Mouse (Mus musculus) MEL (cell line): ENCODE data around the gene Qdpr. TPM values are rescaled to one million over a fixed set of nuclear protein-coding genes. Genes with fewer than 3 reads are reported as not detected.

Experiments used
- DNase-seq: peaks from one replicate; pipeline ENCODE4 v3.0.0; 2011; ENCODE audit warnings: low read depth, low spot score
- H3K27ac ChIP-seq: 2 replicates; pipeline ENCODE4 v1.5.1; 2012; ENCODE audit warnings: low read depth, mild to moderate bottlenecking, control low read depth, low read length, moderate library complexity; ENCODE audit not compliant: control insufficient read depth
- H3K27me3 ChIP-seq, 2 experiments: fragments of 150-350 bp in 1 of 2; sonication (generic) in 1 of 2; 2 replicates each; pipeline ENCODE4 v1.6.1; 2012; ENCODE audit warnings: low read length in 2 of 2, mild to moderate bottlenecking in 2 of 2, improper control_type of control experiment in 1 of 2, moderate library complexity in 1 of 2; ENCODE audit not compliant: insufficient read depth in 2 of 2, control insufficient read depth in 1 of 2
- H3K36me3 ChIP-seq, 2 experiments: 2 replicates each; pipeline ENCODE4 v1.6.1; 2012 to 2014; ENCODE audit warnings: low read length in 2 of 2, improper control_type of control experiment in 1 of 2, inconsistent platforms in 1 of 2, mild to moderate bottlenecking in 1 of 2; ENCODE audit not compliant: insufficient read depth in 2 of 2, control insufficient read depth in 1 of 2
- H3K4me1 ChIP-seq, 2 experiments: fragments of 150-350 bp in 1 of 2; sonication (generic) in 1 of 2; 2 replicates each; pipeline ENCODE4 v1.6.1; 2012; ENCODE audit warnings: low read length in 2 of 2, improper control_type of control experiment in 1 of 2, mild to moderate bottlenecking in 1 of 2; ENCODE audit not compliant: insufficient read depth in 2 of 2, control insufficient read depth in 1 of 2
- H3K4me3 ChIP-seq, 2 experiments: fragments of 150-350 bp in 1 of 2; sonication (generic) in 1 of 2; 2 replicates each; pipeline ENCODE4 v1.5.1; 2012; ENCODE audit warnings: low read depth in 2 of 2, low read length in 2 of 2, mild to moderate bottlenecking in 2 of 2, moderate library complexity in 2 of 2, control low read depth in 1 of 2, improper control_type of control experiment in 1 of 2; ENCODE audit not compliant: control insufficient read depth in 1 of 2, insufficient read depth in 1 of 2
- H3K79me2 ChIP-seq: 2 replicates; pipeline ENCODE4 v1.6.1; 2012; ENCODE audit warnings: mild to moderate bottlenecking, low read length, moderate library complexity; ENCODE audit not compliant: control insufficient read depth, poor library complexity, insufficient read depth
- H3K9ac ChIP-seq: 2 replicates; pipeline ENCODE4 v1.6.1; 2012; ENCODE audit warnings: low read depth, mild to moderate bottlenecking, control low read depth, low read length, moderate library complexity; ENCODE audit not compliant: control insufficient read depth, poor library complexity, severe bottlenecking
- H3K9me3 ChIP-seq: fragments of 150-350 bp; sonication (generic); replicated peaks from 2 replicates; pipeline ENCODE4 v1.6.1; 2012; ENCODE audit warnings: mild to moderate bottlenecking, low read length, improper control_type of control experiment, moderate library complexity; ENCODE audit not compliant: insufficient read depth
- CHD1 ChIP-seq: IDR thresholded peaks from 2 replicates; pipeline ENCODE4 v1.6.1; 2012; ENCODE audit warnings: low read depth, mild to moderate bottlenecking, inconsistent platforms, low read length, improper control_type of control experiment
- ELF1 ChIP-seq: IDR thresholded peaks from 2 replicates; pipeline ENCODE4 v1.6.1; 2014; ENCODE audit warnings: low read depth, mild to moderate bottlenecking, inconsistent platforms, low read length, improper control_type of control experiment, moderate library complexity
- EP300 ChIP-seq, 2 experiments: IDR thresholded peaks; 2 replicates each; pipeline ENCODE4 v1.6.1; 2011; ENCODE audit warnings: improper control_type of control experiment in 2 of 2, low read length in 2 of 2, low read depth in 1 of 2, mild to moderate bottlenecking in 1 of 2
- GABPA ChIP-seq: IDR thresholded peaks from 2 replicates; pipeline ENCODE4 v1.6.1; 2012; ENCODE audit warnings: low read depth, mild to moderate bottlenecking, inconsistent platforms, low read length, improper control_type of control experiment, moderate library complexity
- GATA1 ChIP-seq: IDR thresholded peaks from 2 replicates; pipeline ENCODE4 v1.6.1; 2011; ENCODE audit warnings: low read depth, low read length, improper control_type of control experiment
- HCFC1 ChIP-seq: IDR thresholded peaks from 2 replicates; pipeline ENCODE4 v1.6.1; 2012; ENCODE audit warnings: low read depth, mild to moderate bottlenecking, inconsistent platforms, low read length, improper control_type of control experiment, moderate library complexity
- KAT2A ChIP-seq: conservative IDR thresholded peaks from 2 replicates; pipeline ENCODE4 v1.6.1; 2012; ENCODE audit warnings: low read depth, low read length, improper control_type of control experiment, inconsistent platforms
- MAFK ChIP-seq: IDR thresholded peaks from 2 replicates; pipeline ENCODE4 v1.6.1; 2011; ENCODE audit warnings: low read depth, mild to moderate bottlenecking, low read length, improper control_type of control experiment, borderline replicate concordance
- MAX ChIP-seq: IDR thresholded peaks from 2 replicates; pipeline ENCODE4 v1.6.1; 2011; ENCODE audit warnings: low read length, improper control_type of control experiment
- MAZ ChIP-seq: IDR thresholded peaks from 2 replicates; pipeline ENCODE4 v1.6.1; 2012; ENCODE audit warnings: low read depth, mild to moderate bottlenecking, inconsistent platforms, low read length, improper control_type of control experiment
- MEF2A ChIP-seq: IDR thresholded peaks from 2 replicates; pipeline ENCODE4 v1.6.1; 2014; ENCODE audit warnings: low read depth, mild to moderate bottlenecking, inconsistent platforms, low read length, improper control_type of control experiment; ENCODE audit not compliant: poor library complexity, insufficient replicate concordance, severe bottlenecking; ENCODE audit errors: extremely low read depth
- MXI1 ChIP-seq: IDR thresholded peaks from 2 replicates; pipeline ENCODE4 v1.6.1; 2011; ENCODE audit warnings: mild to moderate bottlenecking, low read depth, low read length, improper control_type of control experiment
- MYC ChIP-seq: IDR thresholded peaks from 2 replicates; pipeline ENCODE4 v1.6.1; 2011; ENCODE audit warnings: low read depth, mild to moderate bottlenecking, low read length, improper control_type of control experiment, moderate library complexity
- NELFE ChIP-seq: IDR thresholded peaks from 2 replicates; pipeline ENCODE4 v1.6.1; 2011; ENCODE audit warnings: low read depth, low read length, improper control_type of control experiment
- NRF1 ChIP-seq: IDR thresholded peaks from 2 replicates; pipeline ENCODE4 v1.6.1; 2014; ENCODE audit warnings: low read depth, mild to moderate bottlenecking, inconsistent platforms, low read length, improper control_type of control experiment, moderate library complexity; ENCODE audit not compliant: poor library complexity, insufficient read depth, severe bottlenecking
- POLR2AphosphoS2 ChIP-seq: IDR thresholded peaks from 2 replicates; pipeline ENCODE4 v1.6.1; 2011; ENCODE audit warnings: low read length, improper control_type of control experiment
- POLR2AphosphoS5 ChIP-seq: IDR thresholded peaks from 2 replicates; pipeline ENCODE4 v1.6.1; 2012; ENCODE audit warnings: low read depth, borderline replicate concordance, mild to moderate bottlenecking, inconsistent platforms, low read length, moderate library complexity, mixed read lengths
- TAL1 ChIP-seq: IDR thresholded peaks from 2 replicates; pipeline ENCODE4 v1.6.1; 2012; ENCODE audit warnings: mild to moderate bottlenecking, inconsistent platforms, low read length, moderate library complexity, mixed read lengths
- USF1 ChIP-seq: IDR thresholded peaks from 2 replicates; pipeline ENCODE4 v1.6.1; 2014; ENCODE audit warnings: low read depth, mild to moderate bottlenecking, inconsistent platforms, low read length, improper control_type of control experiment, moderate library complexity
- ZKSCAN1 ChIP-seq: IDR thresholded peaks from 2 replicates; pipeline ENCODE4 v1.6.1; 2012; ENCODE audit warnings: low read depth, mild to moderate bottlenecking, inconsistent platforms, low read length, improper control_type of control experiment, moderate library complexity
- polyA plus RNA-seq, 2 experiments: library from polyadenylated mRNA; stranded (reverse) in 1 of 2; unstranded in 1 of 2; fragments of >175 nt in 1 of 2; fragments of >200 nt in 1 of 2; gene quantifications; 2 replicates each; pipeline versions ENCODE4 v1.2.1 to v1.2.4; 2012; ENCODE audit warnings: low replicate concordance in 2 of 2, low read depth in 1 of 2; ENCODE audit not compliant: insufficient read length in 2 of 2, insufficient read depth in 1 of 2, missing spikeins in 1 of 2
- total RNA-seq: library from RNA; depleted of rRNA; stranded (reverse); fragments of 300-350 nt; gene quantifications from 2 replicates; pipeline ENCODE4 v1.2.3, GENCODE M21; 2012

The Qdpr gene
- total and polyA plus RNA-seq, 3 experiments = 119 to 226 TPM; not detected in 1

- DNase-seq = no peak
- Histone ChIP-seq H3K4me1 (no peaks in the 10 kb centered on the region), H3K27me3 (no peaks in the 10 kb centered on the region), H3K9ac (no peak overlapping the region), H3K4me3 (no peak overlapping the region), H3K79me2 (no peaks in the 10 kb centered on the region), H3K36me3 (peaks cover 0 to 28% of the 10 kb centered on the region in 2 experiments; a peak in 2 of 4 replicates), H3K27ac (no peak overlapping the region), H3K9me3 (no peaks in the 10 kb centered on the region)
- no peak for TF ChIP-seq EP300 (IDR thresholded peaks at IDR 0.05; ENCODE audit: low read depth in 1 of 2, low read length in 2 of 2)
- no peak for TF ChIP-seq TAL1
- no peak for TF ChIP-seq MEF2A
- TF ChIP-seq GATA1 = no peak
- TF ChIP-seq USF1 = no peak
- no peak for TF ChIP-seq MYC
- no peak for TF ChIP-seq NELFE
- no peak for TF ChIP-seq CHD1
Observed at GRCm38 (mm10) chr5:45438301-45438700, 11.7 kb downstream of the Qdpr start.

- Histone ChIP-seq H3K4me1 (no peaks in the 10 kb centered on the region), H3K36me3 (peaks cover 0 to 27% of the 10 kb centered on the region in 2 experiments; a peak in 2 of 4 replicates), H3K79me2 (no peaks in the 10 kb centered on the region), H3K9me3 (no peaks in the 10 kb centered on the region), H3K27ac (no peak overlapping the region), H3K9ac (no peak overlapping the region), H3K4me3 (no peak overlapping the region), H3K27me3 (no peaks in the 10 kb centered on the region)
- no peak for DNase-seq
- TF ChIP-seq ELF1 (no peak), MXI1 (no peak), EP300 (IDR thresholded peaks at IDR 0.05; ENCODE audit: low read depth in 1 of 2, low read length in 2 of 2) (no peak), HCFC1 (no peak), CHD1 (no peak), NRF1 (no peak), NELFE (no peak), MEF2A (no peak), KAT2A (no peak), GABPA (no peak), GATA1 (no peak), MAFK (no peak), MAX (no peak), MYC (no peak), POLR2AphosphoS5 (no peak), ZKSCAN1 (no peak), MAZ (no peak), POLR2AphosphoS2 (no peak)
Observed at GRCm38 (mm10) chr5:45437826-45438225, 12.2 kb downstream of the Qdpr start.
